Mouse (Mus musculus) midbrain, embryonic 14.5 days (tissue): ENCODE measurements at regions not wholly inside any gene's neighbourhood (a gene's known extent, or its start where the extent isn't known, plus 50 kb on each side); places are given as distances from the start of the nearest gene placed in this dataset.

Experiments
- ATAC-seq: fragments of 200-750 bp; cut with Nextera tagmentation; 2 replicates; pipeline ENCODE4 v1.8.0; 2017; ENCODE audit warnings: moderate number of reproducible peaks, moderate library complexity; ENCODE audit not compliant: low FRiP score, low TSS enrichment
- DNase-seq: peaks from one replicate; pipeline ENCODE4 v3.0.0-alpha.2; 2015
- H3K27ac ChIP-seq: fragments of 300-500 bp; sonication (generic); replicated peaks from 2 replicates; pipeline ENCODE4 v1.5.1; 2014; ENCODE audit warnings: mild to moderate bottlenecking, low read depth, low read length, moderate library complexity
- H3K27me3 ChIP-seq: fragments of 300-500 bp; sonication (generic); 2 replicates; pipeline ENCODE4 v1.6.1; 2014; ENCODE audit warnings: low read length, control low read depth, mixed read lengths; ENCODE audit not compliant: control insufficient read depth, insufficient read depth
- H3K36me3 ChIP-seq: fragments of 300-500 bp; sonication (generic); 2 replicates; pipeline ENCODE4 v1.6.1; 2014; ENCODE audit warnings: low read length, control low read depth; ENCODE audit not compliant: control insufficient read depth, insufficient read depth
- H3K4me1 ChIP-seq: fragments of 300-500 bp; sonication (generic); 2 replicates; pipeline ENCODE4 v1.6.1; 2014; ENCODE audit warnings: mild to moderate bottlenecking, antibody characterized with exemption, low read length, control low read depth; ENCODE audit not compliant: control insufficient read depth, insufficient read depth
- H3K4me2 ChIP-seq: fragments of 300-500 bp; sonication (generic); 2 replicates; pipeline ENCODE4 v1.6.1; 2014; ENCODE audit warnings: mild to moderate bottlenecking, low read length, moderate library complexity
- H3K4me3 ChIP-seq: fragments of 300-500 bp; sonication (generic); replicated peaks from 2 replicates; pipeline ENCODE4 v1.5.1; 2014; ENCODE audit warnings: low read depth, low read length
- H3K9ac ChIP-seq: fragments of 300-500 bp; sonication (generic); replicated peaks from 2 replicates; pipeline ENCODE4 v1.6.1; 2014; ENCODE audit warnings: mild to moderate bottlenecking, low read length, moderate library complexity
- H3K9me3 ChIP-seq: fragments of 300-500 bp; sonication (generic); 2 replicates; pipeline ENCODE4 v1.6.1; 2016; ENCODE audit warnings: low read length, control low read depth, mixed read lengths; ENCODE audit not compliant: control insufficient read depth
- WGBS: fragments of 180-500 bp; shearing (Covaris S2); extraction: QIAGEN DNeasy Blood & Tissue Kit; methylation state at CpG from one replicate; pipeline ENCODE4 v1.1.7; 2014; 5-methylcytosine and 5-hydroxymethylcytosine counted together

GRCm38 (mm10) chr2:128235127-128235526 lies 109.3 kb downstream of the Bcl2l11 start:
- no peak overlapping the region for H3K9ac ChIP-seq
- peak; percentile 21 for DNase-seq
- no peak overlapping the region for H3K27ac ChIP-seq
- no peak overlapping the region for H3K4me3 ChIP-seq
- WGBS, result 59% methylated on average over 8 of the region's 8 CpGs
- H3K36me3 ChIP-seq, result no peaks in the 10 kb centered on the region
- H3K9me3 ChIP-seq, result no peaks in the 10 kb centered on the region
- ATAC-seq, result no peak
- no peak overlapping the region for H3K4me2 ChIP-seq
- H3K4me1 ChIP-seq, result no peaks in the 10 kb centered on the region
- H3K27me3 ChIP-seq, result no peaks in the 10 kb centered on the region

- Histone ChIP-seq H3K4me2 (no peak overlapping the region), H3K27ac (no peak overlapping the region), H3K4me1 (peaks cover 3% of the 10 kb centered on the region; the same call in 1 of the 2 replicates), H3K27me3 (no peaks in the 10 kb centered on the region), H3K4me3 (no peak overlapping the region), H3K9ac (no peak overlapping the region), H3K36me3 (no peaks in the 10 kb centered on the region), H3K9me3 (no peaks in the 10 kb centered on the region)
- DNase-seq, result no peak
- WGBS, result 95% methylated on average over 4 of the region's 4 CpGs
- ATAC-seq, result no peak
These were observed 113.6 kb downstream of the Bcl2l11 start for GRCm38 (mm10) chr2:128239451-128239850.

GRCm38 (mm10) chr2:128240054-128240453 lies 114.2 kb downstream of the Bcl2l11 start:
- no peak for DNase-seq
- peaks cover 3% of the 10 kb centered on the region; the same call in 1 of the 2 replicates for H3K4me1 ChIP-seq
- no peak for ATAC-seq
- no peak overlapping the region for H3K9ac ChIP-seq
- no peak overlapping the region for H3K4me2 ChIP-seq
- 65% methylated on average over 4 of the region's 4 CpGs for WGBS
- H3K9me3 ChIP-seq, result no peaks in the 10 kb centered on the region
- no peak overlapping the region for H3K4me3 ChIP-seq
- no peak overlapping the region for H3K27ac ChIP-seq
- H3K27me3 ChIP-seq, result no peaks in the 10 kb centered on the region
- H3K36me3 ChIP-seq, result no peaks in the 10 kb centered on the region

DNA sequence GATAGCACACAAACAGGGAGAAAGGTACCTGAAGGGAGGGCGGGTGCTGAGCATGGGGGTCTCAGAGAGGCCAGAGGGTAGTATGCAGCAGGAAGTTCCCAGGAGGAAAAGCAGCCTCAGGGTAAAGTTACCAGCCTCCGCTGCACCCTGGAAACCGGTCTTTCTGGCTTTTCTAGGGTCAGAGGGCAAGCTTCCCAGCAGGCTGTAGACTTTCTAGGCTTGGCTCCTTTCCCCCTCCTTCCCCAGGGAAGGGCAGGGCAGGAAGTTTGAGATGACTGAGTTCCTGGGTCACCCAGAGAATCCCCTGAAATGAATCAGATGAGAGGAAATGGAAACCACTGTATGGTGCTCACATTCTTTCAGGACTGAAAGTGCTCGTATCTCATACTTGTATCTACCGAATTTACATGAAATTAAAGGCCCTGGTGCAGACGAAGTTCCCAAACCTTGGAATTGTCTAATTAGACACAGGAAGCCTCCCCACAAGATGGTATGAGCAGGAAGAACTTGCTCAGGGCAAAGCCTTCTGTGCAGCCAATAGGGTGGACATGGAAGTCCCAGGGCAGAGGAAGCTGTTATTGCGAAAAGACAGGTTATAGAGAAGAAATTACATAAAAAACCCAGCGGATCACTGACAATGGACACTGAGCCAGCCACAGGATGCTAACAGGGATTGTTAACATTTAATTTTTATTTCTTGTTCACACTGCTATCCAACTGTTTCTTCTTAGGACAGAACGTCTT lies 114.9 kb downstream of the Bcl2l11 start:
- H3K27ac ChIP-seq, result no peak overlapping the region
- no peak overlapping the region for H3K4me3 ChIP-seq
- ATAC-seq, result no peak

DNA sequence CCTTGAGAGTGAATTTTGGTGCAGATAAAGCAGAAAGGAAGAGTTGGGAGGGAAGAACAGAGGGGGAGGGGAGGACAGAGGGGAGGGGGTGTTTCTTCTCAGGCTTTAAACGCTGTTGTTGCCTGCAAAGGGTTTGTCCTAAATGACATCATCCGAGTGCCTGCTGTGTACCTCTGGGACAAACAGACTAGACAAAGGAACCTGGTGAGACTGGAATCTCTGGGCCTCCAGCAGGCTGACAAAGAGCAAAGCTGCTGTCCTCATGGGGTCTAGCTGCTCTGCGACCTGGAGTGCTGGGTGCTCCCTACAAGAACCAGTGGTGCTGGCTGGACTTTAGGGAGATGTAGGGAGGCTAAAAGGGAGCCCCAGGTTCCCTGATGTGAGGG lies 115.4 kb downstream of the Bcl2l11 start:
- H3K4me1 ChIP-seq, result peaks cover 3% of the 10 kb centered on the region; the same call in 1 of the 2 replicates
- no peaks in the 10 kb centered on the region for H3K9me3 ChIP-seq
- H3K27ac ChIP-seq, result no peak overlapping the region
- WGBS, result 4% methylated on average over 3 of the region's 3 CpGs
- no peak overlapping the region for H3K4me2 ChIP-seq
- ATAC-seq, result no peak
- no peaks in the 10 kb centered on the region for H3K36me3 ChIP-seq
- H3K4me3 ChIP-seq, result no peak overlapping the region
- DNase-seq, result no peak
- no peaks in the 10 kb centered on the region for H3K27me3 ChIP-seq
- H3K9ac ChIP-seq, result no peak overlapping the region

More for the DNA sequence above, 114.9 kb downstream of the Bcl2l11 start:
- H3K27me3 ChIP-seq, result no peaks in the 10 kb centered on the region
- no peak overlapping the region for H3K9ac ChIP-seq
- no peak for DNase-seq
- peaks cover 3% of the 10 kb centered on the region; the same call in 1 of the 2 replicates for H3K4me1 ChIP-seq
- no peak overlapping the region for H3K4me2 ChIP-seq
- no peaks in the 10 kb centered on the region for H3K36me3 ChIP-seq
- H3K9me3 ChIP-seq, result no peaks in the 10 kb centered on the region
- WGBS, result 35% methylated on average over 9 of the region's 9 CpGs

GRCm38 (mm10) chr2:128245544-128245943 lies 119.7 kb downstream of the Bcl2l11 start:
- ATAC-seq, result no peak
- DNase-seq, result peak; percentile 74
- H3K4me1 ChIP-seq, result peaks cover 3% of the 10 kb centered on the region; the same call in 1 of the 2 replicates
- no peak overlapping the region for H3K27ac ChIP-seq
- 0 out of 2 replicates have a peak, but pooled peaks cover 3% of the 10 kb centered on the region for H3K9me3 ChIP-seq
- 65% methylated on average over 10 of the region's 10 CpGs for WGBS
- H3K9ac ChIP-seq, result no peak overlapping the region
- H3K36me3 ChIP-seq, result no peaks in the 10 kb centered on the region
- no peak overlapping the region for H3K4me3 ChIP-seq
- no peak overlapping the region for H3K4me2 ChIP-seq
- H3K27me3 ChIP-seq, result no peaks in the 10 kb centered on the region

GRCm38 (mm10) chr2:128247967-128248366 lies 122.1 kb downstream of the Bcl2l11 start:
- 46% methylated on average over 4 of the region's 4 CpGs for WGBS
- DNase-seq (peak; percentile 23), ATAC-seq (no peak)
- Histone ChIP-seq H3K27me3 (no peaks in the 10 kb centered on the region), H3K36me3 (no peaks in the 10 kb centered on the region), H3K27ac (no peak overlapping the region), H3K4me1 (no peaks in the 10 kb centered on the region), H3K9ac (no peak overlapping the region), H3K4me3 (no peak overlapping the region), H3K9me3 (0 out of 2 replicates have a peak, but pooled peaks cover 3% of the 10 kb centered on the region), H3K4me2 (no peak overlapping the region)

DNA sequence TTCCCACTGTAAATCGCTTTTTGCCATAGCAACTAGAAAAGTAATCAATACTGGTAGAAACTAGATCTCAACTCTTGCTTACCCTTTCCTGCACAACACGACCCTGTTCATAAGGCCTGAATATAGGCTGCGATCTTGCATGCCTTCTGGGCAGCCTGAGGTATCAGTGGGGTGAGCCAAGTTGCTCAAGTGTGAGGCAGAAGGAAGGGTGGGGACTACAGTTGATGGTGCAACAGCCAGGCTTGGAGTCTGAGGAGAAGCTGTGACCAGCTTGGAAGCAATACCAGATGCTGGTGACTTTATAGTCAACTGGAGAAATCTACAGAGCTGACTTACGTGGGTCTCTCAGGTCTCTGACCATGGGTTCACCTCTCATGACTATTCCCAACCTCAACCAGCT lies 123.3 kb downstream of the Bcl2l11 start:
- H3K27ac ChIP-seq, result no peak overlapping the region
- ATAC-seq (no peak), DNase-seq (no peak)
- H3K36me3 ChIP-seq, result no peaks in the 10 kb centered on the region
- no peak overlapping the region for H3K4me3 ChIP-seq
- no peak overlapping the region for H3K4me2 ChIP-seq
- H3K4me1 ChIP-seq, result no peaks in the 10 kb centered on the region
- H3K27me3 ChIP-seq, result no peaks in the 10 kb centered on the region
- H3K9me3 ChIP-seq, result 0 out of 2 replicates have a peak, but pooled peaks cover 3% of the 10 kb centered on the region
- 97% methylated on average over 4 of the region's 4 CpGs for WGBS
- H3K9ac ChIP-seq, result no peak overlapping the region

DNA sequence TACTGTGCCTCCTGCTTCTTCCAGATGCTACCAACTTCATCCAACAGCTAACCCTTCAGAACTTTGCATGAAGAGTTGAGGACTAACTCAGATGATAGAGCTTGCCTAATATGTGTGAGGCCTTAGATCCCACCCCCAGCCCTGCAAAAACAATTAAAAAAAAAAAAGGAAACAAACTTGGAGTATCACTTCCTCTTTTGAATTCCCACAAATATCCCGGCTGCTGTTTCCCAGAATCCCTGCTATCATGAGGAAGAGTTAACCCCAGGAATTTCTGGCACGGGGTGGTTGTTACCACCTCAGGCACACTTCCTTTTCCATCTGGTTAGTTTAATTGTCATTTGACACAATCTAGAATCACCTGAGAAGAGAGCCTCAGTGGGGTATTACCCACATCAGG lies 123.8 kb downstream of the Bcl2l11 start:
- no peak for DNase-seq
- ATAC-seq, result no peak
- H3K36me3 ChIP-seq, result no peaks in the 10 kb centered on the region
- no peaks in the 10 kb centered on the region for H3K4me1 ChIP-seq
- H3K27me3 ChIP-seq, result no peaks in the 10 kb centered on the region
- no peak overlapping the region for H3K4me2 ChIP-seq
- H3K9ac ChIP-seq, result no peak overlapping the region
- H3K9me3 ChIP-seq, result 0 out of 2 replicates have a peak, but pooled peaks cover 3% of the 10 kb centered on the region
- 96% methylated on average over 2 of the region's 2 CpGs for WGBS
- no peak overlapping the region for H3K4me3 ChIP-seq
- H3K27ac ChIP-seq, result no peak overlapping the region
